Comparison of ENCODE assay signal across 23 mouse cellular contexts in the genomic region with DNA sequence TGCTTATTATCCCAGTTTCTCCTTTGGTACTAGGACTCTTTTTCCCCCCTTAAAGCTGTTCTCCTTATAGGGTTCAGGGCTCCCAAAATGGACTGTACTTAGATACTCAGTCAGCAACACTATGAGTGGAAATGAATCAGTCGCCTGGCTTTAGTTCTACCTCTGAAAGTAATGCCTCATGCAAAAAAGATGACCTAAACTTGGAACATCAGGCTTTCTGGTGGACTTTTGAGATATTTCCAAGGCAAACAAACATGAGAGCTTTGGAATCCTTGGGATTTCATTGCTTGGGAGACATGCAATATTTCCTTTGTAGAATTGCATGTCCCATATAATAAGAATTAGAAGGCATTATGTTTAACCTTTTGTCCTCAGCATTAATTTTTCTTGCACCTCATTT.
DNase-seq lines count a peak whose midpoint lies in the region; ATAC-seq and TF ChIP-seq lines count a peak whose summit lies in the region.
"Had no signal": no experiment of that assay in that cellular context is flagged by ENCODE, and none has a peak within 500 bp of the region (broad histone marks: within the 10 kb centered on the region; RNA-seq: fewer than 3 reads in every experiment).

No protein-coding gene starts in this region.

- H3K36me3 ChIP-seq in heart, adult 2 months (ENCODE audit: control insufficient read depth, insufficient read depth, low read length) = no peaks in the 10 kb centered on the region
- no peaks in the 10 kb centered on the region for H3K36me3 ChIP-seq in lung, postnatal 0 days (ENCODE audit: insufficient read depth, low read length)
- H3K36me3 ChIP-seq: embryonic facial prominence, embryonic 12.5 days; hindbrain, embryonic 12.5 days; limb, embryonic 13.5 days; midbrain, embryonic 12.5 days had no signal

- TF ChIP-seq EP300 in heart, adult 2 months (IDR thresholded peaks at IDR 0.05; ENCODE audit: insufficient read depth, low read depth, low read length) = no peak
- no peak for TF ChIP-seq EP300 in lung, postnatal 0 days (IDR thresholded peaks at IDR 0.05)

- H3K4me3 ChIP-seq in heart, adult 2 months = no peak overlapping the region
- no peak overlapping the region for H3K4me3 ChIP-seq in lung, postnatal 0 days (ENCODE audit: low read depth, low read length)
- H3K4me3 ChIP-seq: embryonic facial prominence, embryonic 12.5 days; erythroblast, embryonic 14.5 days; forebrain, embryonic 13.5 days; hindbrain, embryonic 12.5 days; limb, embryonic 13.5 days; midbrain, embryonic 12.5 days had no signal

- intact Hi-C loops in heart, adult 2 months (cut with DNase I) = no loop called here

- H3K79me2 ChIP-seq in heart, adult 2 months (replicated peaks; ENCODE audit: control insufficient read depth, insufficient read depth, low read length) = no peaks in the 10 kb centered on the region

- H3K9ac ChIP-seq in heart, adult 2 months (ENCODE audit: low read depth, low read length) = no peak overlapping the region
- no peak overlapping the region for H3K9ac ChIP-seq in lung, postnatal 0 days (replicated peaks; ENCODE audit: low read depth)
- H3K9ac ChIP-seq: embryonic facial prominence, embryonic 12.5 days; forebrain, embryonic 13.5 days; hindbrain, embryonic 12.5 days; limb, embryonic 13.5 days; liver, embryonic 14.5 days; lung, embryonic 14.5 days; midbrain, embryonic 12.5 days had no signal

- no peaks in the 10 kb centered on the region for H3K9me3 ChIP-seq in lung, postnatal 0 days (ENCODE audit: low read length)
- H3K9me3 ChIP-seq: embryonic facial prominence, embryonic 12.5 days; forebrain, embryonic 13.5 days; hindbrain, embryonic 12.5 days; limb, embryonic 13.5 days; midbrain, embryonic 12.5 days had no signal

- no peak for ATAC-seq in lung, postnatal 0 days
- ATAC-seq: forebrain, embryonic 13.5 days; Patski had no signal

- peak; percentile 86 for DNase-seq in heart, adult 11 months
- no peak for DNase-seq in heart, adult 2 months
- peak; percentile 7 for DNase-seq in kidney, adult 9 months
- DNase-seq in kidney, postnatal 4 days = no peak
- DNase-seq in lung, postnatal 36 days = peak; percentile 6
- no peak for DNase-seq in lung, postnatal 0 days (ENCODE audit: low spot score)
- no peak for DNase-seq in thymus, postnatal 10 days (ENCODE audit: low spot score in 2 of 2)
- DNase-seq: adrenal gland, adult 2 months; cerebellum, adult 11-12 months; cerebellum, postnatal 14 days; kidney, adult 18-20 months; layer of hippocampus, adult 9-11 months; lung, embryonic 14.5 days; thymus, adult 18-20 months; thymus, postnatal 4 days had no signal

- H3K4me2 ChIP-seq in lung, postnatal 0 days (replicated peaks; ENCODE audit: low read depth, low read length) = no peak overlapping the region
- H3K4me2 ChIP-seq: embryonic facial prominence, embryonic 12.5 days; forebrain, embryonic 13.5 days; hindbrain, embryonic 12.5 days; limb, embryonic 13.5 days; lung, embryonic 14.5 days; midbrain, embryonic 12.5 days had no signal

- TF ChIP-seq CTCF in heart, adult 2 months (IDR thresholded peaks at IDR 0.05) = no peak
- no peak for TF ChIP-seq CTCF in lung, postnatal 0 days (IDR thresholded peaks at IDR 0.05)

- no peak for TF ChIP-seq POLR2A in heart, adult 2 months (IDR thresholded peaks at IDR 0.05; ENCODE audit: insufficient read depth, low read depth, low read length)

- H3K27ac ChIP-seq in heart, adult 2 months = no peak overlapping the region; the same call in 1 of the 2 replicates
- H3K27ac ChIP-seq in lung, postnatal 0 days (ENCODE audit: low read length) = no peak overlapping the region
- H3K27ac ChIP-seq: embryonic facial prominence, embryonic 12.5 days; forebrain, embryonic 13.5 days; hindbrain, embryonic 12.5 days; limb, embryonic 13.5 days; liver, embryonic 14.5 days; midbrain, embryonic 12.5 days had no signal

- WGBS in heart, adult 2 months = 57% methylated on average over 1 of the region's 1 CpGs
- WGBS in lung, postnatal 0 days = 86% methylated on average over 1 of the region's 1 CpGs

- no peaks in the 10 kb centered on the region for H3K4me1 ChIP-seq in heart, adult 2 months (ENCODE audit: control insufficient read depth, insufficient read depth, low read length)
- H3K4me1 ChIP-seq in lung, postnatal 0 days (ENCODE audit: insufficient read depth, low read depth, low read length) = no peaks in the 10 kb centered on the region
- H3K4me1 ChIP-seq: embryonic facial prominence, embryonic 12.5 days; forebrain, embryonic 13.5 days; hindbrain, embryonic 12.5 days; limb, embryonic 13.5 days; midbrain, embryonic 12.5 days had no signal

- no peaks in the 10 kb centered on the region for H3K27me3 ChIP-seq in heart, adult 2 months (ENCODE audit: control insufficient read depth, insufficient read depth, low read length)
- no peaks in the 10 kb centered on the region for H3K27me3 ChIP-seq in lung, postnatal 0 days (replicated peaks; ENCODE audit: insufficient read depth, low read length)
- H3K27me3 ChIP-seq: embryonic facial prominence, embryonic 12.5 days; forebrain, embryonic 13.5 days; hindbrain, embryonic 12.5 days; limb, embryonic 13.5 days; midbrain, embryonic 12.5 days; Patski had no signal

Comparison
In these comparisons a context has a peak if more than half of its experiments do, and no peak if none do; other contexts are left out.
1. DNase-seq: peak in heart, adult 11 months (single experiment), kidney, adult 9 months (single experiment) and lung, postnatal 36 days (single experiment); none in heart, adult 2 months (0 of 2), kidney, postnatal 4 days (0 of 2), lung, postnatal 0 days (single experiment) and thymus, postnatal 10 days (0 of 2).